Mouse (Mus musculus): ENCODE results near the gene Uba1.
"Not testable (repeated sequence)": the region's sequence is repeated elsewhere in the genome, so short reads cannot be mapped to it uniquely, and the experiment has no call there.

Uba1 gene

GRCm38 (mm10) chrX:20728681-20729080 lies 70.6 kb downstream of the Uba1 start:
- no peak for DNase-seq (ENCODE audit: low read depth)

GRCm38 (mm10) chrX:20730048-20730447 lies 71.9 kb downstream of the Uba1 start:
- not testable (repeated sequence) for DNase-seq (ENCODE audit: low read depth)

All from naive thymus-derived CD4-positive, alpha-beta T cell, adult 2 months (primary cell).